8 mouse cellular contexts compared by ENCODE assay signal in genomic region chr17:32281611-32282310, GRCm38 (mm10). TPM values are rescaled to one million over a fixed set of nuclear protein-coding genes. Genes with fewer than 3 reads are reported as not detected.
DNase-seq lines count a peak whose midpoint lies in the region; ATAC-seq and TF ChIP-seq lines count a peak whose summit lies in the region.
"Had no signal": no experiment of that assay in that cellular context is flagged by ENCODE, and none has a peak within 500 bp of the region (broad histone marks: within the 10 kb centered on the region; RNA-seq: fewer than 3 reads in every experiment).

No protein-coding gene starts in this region.

- no peaks in the 10 kb centered on the region for H3K36me3 ChIP-seq in heart, postnatal 0 days (replicated peaks; ENCODE audit: control insufficient read depth, insufficient read depth, low read length)
- H3K36me3 ChIP-seq in heart, embryonic 12.5 days = no peaks in the 10 kb centered on the region
- H3K36me3 ChIP-seq in spleen, adult 2 months (ENCODE audit: control insufficient read depth, insufficient read depth, low read length) = no peaks in the 10 kb centered on the region
- H3K36me3 ChIP-seq in embryonic facial prominence, embryonic 14.5 days (ENCODE audit: control insufficient read depth, insufficient read depth, low read length) = no peaks in the 10 kb centered on the region

- no peak for DNase-seq in heart, postnatal 0 days (ENCODE audit: low spot score)
- no peak for DNase-seq in spleen, adult 2 months (ENCODE audit: low read depth in 1 of 2, low spot score in 2 of 2)
- DNase-seq in spleen, postnatal 10 days (ENCODE audit: low spot score in 2 of 2) = no peak
- no peak for DNase-seq in embryonic facial prominence, embryonic 14.5 days (ENCODE audit: low spot score)
- no peak for DNase-seq in left cerebral cortex, postnatal 14 days (ENCODE audit: low spot score in 2 of 2)
- DNase-seq in urinary bladder, adult 2 months (ENCODE audit: low spot score) = no peak
- DNase-seq: gastrocnemius, postnatal 36 days had no signal

- H3K9me3 ChIP-seq in heart, postnatal 0 days (replicated peaks; ENCODE audit: control insufficient read depth, low read length) = no peaks in the 10 kb centered on the region
- H3K9me3 ChIP-seq in heart, embryonic 12.5 days (replicated peaks) = no peaks in the 10 kb centered on the region
- no peaks in the 10 kb centered on the region for H3K9me3 ChIP-seq in embryonic facial prominence, embryonic 14.5 days (ENCODE audit: control insufficient read depth, low read length)

- 59% methylated on average over 4 of the region's 4 CpGs for WGBS in heart, postnatal 0 days
- WGBS in heart, embryonic 12.5 days = 75% methylated on average over 4 of the region's 4 CpGs
- 47% methylated on average over 4 of the region's 4 CpGs for WGBS in spleen, adult 2 months
- whole genome bisulfite sequencing in embryonic facial prominence, embryonic 14.5 days = 65% methylated on average over 4 of the region's 4 CpGs

- no peak for TF ChIP-seq EP300 in heart, postnatal 0 days (IDR thresholded peaks at IDR 0.05; ENCODE audit: low read depth)

- H3K9ac ChIP-seq in heart, postnatal 0 days (replicated peaks; ENCODE audit: low read depth, low read length) = no peak overlapping the region
- H3K9ac ChIP-seq in heart, embryonic 12.5 days = no peak overlapping the region
- H3K9ac ChIP-seq in embryonic facial prominence, embryonic 14.5 days (ENCODE audit: low read depth, low read length) = no peak overlapping the region

- H3K4me3 ChIP-seq in heart, postnatal 0 days (ENCODE audit: low read depth, low read length) = no peak overlapping the region
- no peak overlapping the region for H3K4me3 ChIP-seq in heart, embryonic 12.5 days
- H3K4me3 ChIP-seq in spleen, adult 2 months (ENCODE audit: extremely low read depth, insufficient read depth, insufficient read length) = no peak overlapping the region; the same call in 1 of the 2 replicates
- H3K4me3 ChIP-seq in embryonic facial prominence, embryonic 14.5 days (ENCODE audit: low read depth, low read length) = no peak overlapping the region

- no peak for ATAC-seq in heart, postnatal 0 days (ENCODE audit: insufficient read depth, low read depth)
- ATAC-seq in heart, embryonic 12.5 days (ENCODE audit: insufficient number of reproducible peaks, low FRiP score) = no peak
- ATAC-seq in embryonic facial prominence, embryonic 14.5 days (ENCODE audit: low read depth) = no peak

- intact Hi-C loops in left cerebral cortex, postnatal 14 days (cut with DNase I) = loop anchor here (5.0 to 10.0 kb wide), 3 partner anchors 44 to 247 kb away; partner anchors contain the start of genes Hsf2bp and Rrp1b

- peak overlapping the region; percentile 8; the same call in 1 of the 2 replicates for H3K27ac ChIP-seq in heart, postnatal 0 days (ENCODE audit: low read depth)
- no peak overlapping the region for H3K27ac ChIP-seq in heart, embryonic 12.5 days (ENCODE audit: poor library complexity, severe bottlenecking)
- H3K27ac ChIP-seq in spleen, adult 2 months (ENCODE audit: insufficient read depth, low read length) = 0 out of 2 replicates have a peak overlapping the region, but pooled peaks have one; percentile 27
- H3K27ac ChIP-seq in embryonic facial prominence, embryonic 14.5 days (replicated peaks; ENCODE audit: low read depth, low read length) = no peak overlapping the region

- TF ChIP-seq POLR2A in spleen, adult 2 months (IDR thresholded peaks at IDR 0.05; ENCODE audit: low read depth, low read length) = no peak

- peaks cover 23% of the 10 kb centered on the region for H3K4me1 ChIP-seq in heart, postnatal 0 days (ENCODE audit: control insufficient read depth, insufficient read depth)
- peaks cover 28% of the 10 kb centered on the region for H3K4me1 ChIP-seq in heart, embryonic 12.5 days (replicated peaks)
- peaks cover 10% of the 10 kb centered on the region for H3K4me1 ChIP-seq in spleen, adult 2 months (ENCODE audit: control insufficient read depth, insufficient read depth, insufficient read length)
- H3K4me1 ChIP-seq in embryonic facial prominence, embryonic 14.5 days (ENCODE audit: control insufficient read depth, insufficient read depth, low read length) = peaks cover 21% of the 10 kb centered on the region

- H3K27me3 ChIP-seq in heart, postnatal 0 days (ENCODE audit: control insufficient read depth, insufficient read depth, low read length) = no peaks in the 10 kb centered on the region
- no peaks in the 10 kb centered on the region for H3K27me3 ChIP-seq in heart, embryonic 12.5 days (replicated peaks)
- no peaks in the 10 kb centered on the region for H3K27me3 ChIP-seq in spleen, adult 2 months (ENCODE audit: control insufficient read depth, insufficient read depth, low read length)
- H3K27me3 ChIP-seq in embryonic facial prominence, embryonic 14.5 days (replicated peaks; ENCODE audit: control insufficient read depth, insufficient read depth, low read length) = no peaks in the 10 kb centered on the region

- TF ChIP-seq CTCF in heart, postnatal 0 days (IDR thresholded peaks at IDR 0.05; ENCODE audit: low read depth) = no peak
- TF ChIP-seq CTCF in spleen, adult 2 months (IDR thresholded peaks at IDR 0.05; ENCODE audit: extremely low read depth, insufficient read depth, insufficient read length, insufficient replicate concordance) = no peak

- peak overlapping the region; percentile 7; the same call in 1 of the 2 replicates for H3K4me2 ChIP-seq in heart, postnatal 0 days (ENCODE audit: low read depth, low read length)
- H3K4me2 ChIP-seq in heart, embryonic 12.5 days = no peak overlapping the region
- peak overlapping the region; percentile 61; the same call in 1 of the 2 replicates for H3K4me2 ChIP-seq in embryonic facial prominence, embryonic 14.5 days (ENCODE audit: low read depth, low read length)

RNA-seq across cellular contexts. Expression of gene Brd4, which starts 2.8 kb away (rescaled TPM):
- total RNA-seq in heart, postnatal 0 days (2014; rRNA removed; ENCODE audit: low replicate concordance) = 13.0 and 15.0 TPM in 2 replicates
- polyA plus RNA-seq in heart, postnatal 0 days (2015; fragmentation: Nextera tagmentation; extraction: Ambion mirVana) = 26.8 and 28.1 TPM in 2 replicates
- 72.6 and 76.6 TPM in 2 replicates for polyA plus RNA-seq in heart, embryonic 12.5 days (2016; fragmentation: Nextera tagmentation; extraction: Ambion mirVana)
- 63.3 and 63.8 TPM in 2 replicates for polyA plus RNA-seq in spleen, adult 2 months (2012; rRNA removed)
- 87.5 and 89.8 TPM in 2 replicates for polyA plus RNA-seq in embryonic facial prominence, embryonic 14.5 days (2014; fragmentation: Nextera tagmentation; extraction: Ambion mirVana)
- total RNA-seq in left cerebral cortex, postnatal 14 days (2021) = 100 to 1,000 TPM; 118 to 129 TPM
- polyA plus RNA-seq in urinary bladder, adult 2 months (2012; rRNA removed) = 17.6 and 43.9 TPM in 2 replicates

RNA-seq across cellular contexts. Expression of gene Akap8, which starts 39.3 kb away (rescaled TPM):
- total RNA-seq in heart, postnatal 0 days (2014; rRNA removed; ENCODE audit: low replicate concordance) = 65.8 and 110 TPM in 2 replicates
- 31.0 and 40.2 TPM in 2 replicates for polyA plus RNA-seq in heart, postnatal 0 days (2015; fragmentation: Nextera tagmentation; extraction: Ambion mirVana)
- polyA plus RNA-seq in heart, embryonic 12.5 days (2016; fragmentation: Nextera tagmentation; extraction: Ambion mirVana) = 85.1 and 88.9 TPM in 2 replicates
- 105 and 115 TPM in 2 replicates for polyA plus RNA-seq in spleen, adult 2 months (2012; rRNA removed)
- polyA plus RNA-seq in embryonic facial prominence, embryonic 14.5 days (2014; fragmentation: Nextera tagmentation; extraction: Ambion mirVana) = 33.0 and 37.9 TPM in 2 replicates
- 10 to 100 TPM; 75.3 to 84.7 TPM for total RNA-seq in left cerebral cortex, postnatal 14 days (2021)
- 70.9 and 76.2 TPM in 2 replicates for polyA plus RNA-seq in urinary bladder, adult 2 months (2012; rRNA removed)

Comparison
In these comparisons a context has a peak if more than half of its experiments do, and no peak if none do; other contexts are left out.
1. H3K27ac ChIP-seq: peak in heart, postnatal 0 days (single experiment) and spleen, adult 2 months (single experiment); none in heart, embryonic 12.5 days (single experiment) and embryonic facial prominence, embryonic 14.5 days (single experiment).